Mouse (Mus musculus) lung, postnatal 25 days (tissue): Measurements from ENCODE around the gene Retnlg.
"Not testable (repeated sequence)": the region's sequence is repeated elsewhere in the genome, so short reads cannot be mapped to it uniquely, and the experiment has no call there.

ENCODE experiments used
- DNase-seq: peaks from one replicate; pipeline ENCODE4 v3.0.0; 2022; ENCODE audit warnings: low spot score

Gene Retnlg

DNA sequence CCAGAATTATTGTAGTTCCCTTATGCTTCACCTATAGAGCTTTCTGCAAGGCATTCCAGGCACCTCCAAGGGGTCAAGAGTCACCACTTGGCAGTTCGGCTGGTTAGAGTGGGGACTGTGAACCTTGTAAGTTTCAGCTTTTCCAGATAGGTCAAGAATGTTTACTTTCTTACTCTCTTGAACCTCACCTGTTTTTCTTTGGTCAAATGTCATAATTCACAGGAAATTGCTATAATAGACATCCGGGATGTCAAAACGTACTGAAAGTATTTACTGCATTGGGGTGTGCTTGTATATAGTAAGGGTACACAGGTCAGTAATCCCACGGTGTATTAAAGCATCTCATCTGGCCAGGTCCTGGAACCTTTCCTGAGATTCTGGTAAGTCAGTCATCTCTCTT lies at the start of gene Retnlg:
Gene Retnlg (plus strand): TSS at position 301 of the 400 bp plus-strand sequence.
- no peak for DNase-seq

DNA sequence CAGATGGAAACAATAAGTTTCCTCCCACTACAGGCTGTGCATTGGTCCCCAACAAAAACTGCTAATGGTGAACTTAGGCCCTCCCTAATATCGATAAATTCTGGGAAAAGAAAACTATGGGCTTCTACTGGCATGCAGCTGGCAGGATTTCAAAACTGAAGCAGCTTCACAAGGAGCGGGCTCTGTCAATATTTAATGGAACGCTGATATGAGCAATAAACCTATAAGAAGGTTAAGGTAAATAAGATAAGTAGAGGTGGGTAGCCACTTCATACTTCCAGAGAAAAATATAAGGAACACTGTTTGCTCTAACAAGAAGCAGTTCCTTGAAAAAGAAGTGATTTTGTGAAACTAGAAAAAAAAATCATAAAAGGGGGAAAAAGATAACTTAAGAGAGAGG lies 45.9 kb upstream of the Retnlg start:
- no peak for DNase-seq

DNA sequence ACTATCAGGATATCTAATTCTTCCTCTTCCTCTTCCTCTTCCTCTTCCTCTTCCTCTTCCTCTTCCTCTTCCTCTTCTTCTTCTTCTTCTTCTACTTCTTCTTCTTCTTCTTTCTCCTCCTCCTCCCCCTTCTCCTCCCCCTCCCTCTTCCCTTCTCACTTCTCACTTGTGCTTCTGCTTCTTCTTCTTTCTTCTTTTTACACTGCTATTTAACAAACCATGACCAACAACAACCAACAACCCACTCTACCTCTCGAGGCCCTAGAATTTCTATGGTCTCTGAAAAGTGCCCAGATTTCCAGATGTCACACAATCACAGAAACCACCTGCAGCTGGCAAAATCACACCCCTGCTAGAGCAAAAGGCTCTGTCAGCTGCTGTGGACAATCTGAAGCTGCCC lies 44.8 kb upstream of the Retnlg start:
- no peak for DNase-seq

DNA sequence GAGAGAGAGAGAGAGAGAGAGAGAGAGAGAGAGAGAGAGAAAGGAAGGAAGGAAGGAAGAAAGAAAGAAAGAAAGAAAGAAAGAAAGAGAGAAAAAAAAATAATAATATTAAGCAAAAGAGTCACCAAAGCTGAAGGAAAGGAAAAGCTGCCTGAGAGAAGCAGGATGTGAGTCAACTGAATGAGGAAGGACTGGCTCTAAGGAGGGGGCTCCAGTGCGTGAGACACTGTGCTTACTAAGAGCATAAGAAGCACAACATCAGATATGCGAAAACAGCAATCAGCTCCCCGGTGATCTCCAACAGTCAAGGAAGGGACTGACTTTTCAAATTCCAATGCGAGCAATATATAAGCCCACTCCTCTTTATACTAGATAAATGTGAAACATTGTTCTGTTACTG lies 43.4 kb upstream of the Retnlg start:
- no peak for DNase-seq

DNA sequence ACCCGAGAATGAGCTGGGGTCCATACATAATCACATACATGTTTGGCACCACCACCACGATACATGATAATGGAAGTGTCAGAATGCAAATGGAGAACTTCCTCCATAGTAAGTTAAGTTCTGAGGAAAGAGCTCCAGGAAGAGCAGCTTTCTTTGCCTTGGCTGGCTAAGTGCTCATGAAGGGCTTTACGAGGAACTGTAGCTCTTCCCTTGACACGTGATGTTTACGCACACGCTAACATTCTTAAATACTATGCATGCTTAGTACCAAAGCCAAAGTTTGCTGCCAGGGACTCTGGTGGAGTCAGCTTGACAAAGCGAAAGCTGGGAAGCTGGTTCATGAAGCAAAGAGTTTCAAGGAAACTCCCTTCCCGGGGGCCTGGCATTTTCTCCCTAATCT lies 40.4 kb upstream of the Retnlg start:
- DNase-seq: no peak

DNA sequence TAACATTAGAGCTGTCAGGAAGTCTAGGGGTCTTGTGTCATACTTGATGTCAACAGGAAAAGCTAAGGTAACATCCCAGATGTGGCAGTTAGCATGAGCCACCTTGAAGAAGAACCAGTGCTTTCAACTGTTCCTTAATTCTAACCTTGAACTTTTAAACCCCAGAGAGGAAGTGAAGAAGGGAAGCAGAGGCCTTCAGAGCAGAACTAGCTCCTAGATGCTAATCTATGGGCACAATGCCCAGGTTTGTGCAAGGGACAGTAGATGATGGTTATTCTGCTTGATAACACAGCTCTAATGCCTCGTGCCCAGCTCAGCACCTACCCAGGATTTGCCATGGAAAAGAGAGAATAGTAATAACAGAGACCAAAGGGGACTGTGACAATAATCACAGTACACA lies 38.8 kb upstream of the Retnlg start:
- DNase-seq: not testable (repeated sequence)

DNA sequence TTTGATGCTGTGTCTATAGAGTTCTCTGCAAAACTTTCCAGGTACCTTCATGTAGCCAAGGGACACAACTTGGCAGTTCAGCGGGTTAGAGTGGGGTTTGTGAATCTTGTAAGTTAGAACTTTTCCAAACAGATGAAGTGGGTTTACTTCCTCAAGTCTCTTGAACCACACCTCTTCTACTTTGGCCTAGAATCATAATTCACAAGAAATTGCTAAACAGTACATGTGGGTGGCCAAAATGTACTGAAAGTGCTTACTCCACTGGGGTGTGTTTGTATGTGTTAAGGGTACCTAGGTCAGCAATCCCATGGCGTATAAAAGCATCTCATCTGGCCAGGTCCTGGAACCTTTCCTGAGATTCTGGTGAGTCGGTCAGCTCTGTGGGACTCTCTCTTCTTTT lies 30.2 kb upstream of the Retnlg start, which contains the start of gene Retnla:
Gene Retnla (plus strand): TSS at position 286 of the 400 bp plus-strand sequence.
- DNase-seq: no peak

DNA sequence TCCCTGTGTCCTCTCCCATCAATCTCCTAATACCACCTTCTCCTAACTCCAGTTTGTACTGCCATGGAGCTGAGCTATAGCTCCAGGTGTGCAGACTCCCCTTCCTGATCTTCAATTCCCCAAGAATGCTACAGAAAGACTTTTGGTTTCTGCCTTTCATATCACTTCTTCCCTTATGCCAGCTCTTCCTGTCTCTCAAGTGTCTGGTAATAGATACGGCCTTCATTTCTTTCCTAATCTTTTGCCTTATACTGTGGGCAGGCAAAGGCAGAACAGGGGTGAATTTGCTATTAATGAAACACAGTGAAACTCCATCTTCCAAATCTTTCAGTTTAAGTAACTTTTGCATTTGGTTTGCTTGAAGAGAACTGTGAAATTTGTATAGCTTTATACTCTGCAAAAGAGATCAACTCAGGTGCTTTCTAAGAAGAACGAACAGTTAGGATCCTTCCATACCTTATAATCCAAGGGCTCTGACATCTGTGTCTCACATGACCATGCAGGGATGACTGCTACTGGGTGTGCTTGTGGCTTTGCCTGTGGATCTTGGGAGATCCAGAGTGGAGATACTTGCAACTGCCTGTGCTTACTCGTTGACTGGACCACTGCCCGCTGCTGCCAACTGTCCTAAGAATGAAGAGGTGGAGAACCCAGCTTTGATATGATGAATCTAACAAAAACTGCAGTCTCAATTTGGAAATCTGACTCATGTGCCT lies 28.6 kb upstream of the Retnlg start:
- no peak for DNase-seq

DNA sequence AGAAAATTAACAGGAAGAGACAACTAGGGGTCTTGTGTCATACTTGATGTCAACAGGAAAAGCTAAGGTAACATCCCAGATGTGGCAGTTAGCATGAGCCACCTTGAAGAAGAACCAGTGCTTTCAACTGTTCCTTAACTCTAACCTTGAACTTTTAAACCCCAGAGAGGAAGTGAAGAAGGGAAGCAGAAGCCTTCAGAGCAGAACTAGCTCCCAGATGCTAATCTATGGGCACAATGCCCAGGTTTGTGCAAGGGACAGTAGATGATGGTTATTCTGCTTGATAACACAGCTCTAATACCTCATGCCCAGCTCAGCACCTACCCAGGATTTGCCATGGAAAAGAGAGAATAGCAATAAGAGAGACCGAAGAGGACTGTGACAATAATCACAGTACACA lies 7.4 kb upstream of the Retnlg start:
- not testable (repeated sequence) for DNase-seq

DNA sequence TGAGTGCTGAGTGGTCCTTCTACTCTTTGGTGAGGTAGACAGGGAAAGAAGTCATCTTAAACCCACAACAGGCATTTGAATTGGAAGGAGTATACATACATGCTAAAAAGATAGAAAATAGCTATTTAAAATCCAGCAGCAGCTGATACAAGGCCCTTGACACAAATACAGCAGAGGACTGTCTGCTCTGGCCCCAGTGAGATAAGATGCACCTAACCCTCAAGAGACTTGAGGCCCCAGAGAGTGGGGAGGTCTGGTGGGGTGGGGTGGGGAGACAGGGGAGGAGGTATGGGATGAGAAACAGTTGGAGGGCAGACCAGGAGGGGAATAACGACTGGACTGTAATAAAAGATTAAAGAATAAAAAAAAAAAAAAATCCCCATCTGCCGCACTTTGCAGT lies 4.7 kb upstream of the Retnlg start:
- DNase-seq: no peak

DNA sequence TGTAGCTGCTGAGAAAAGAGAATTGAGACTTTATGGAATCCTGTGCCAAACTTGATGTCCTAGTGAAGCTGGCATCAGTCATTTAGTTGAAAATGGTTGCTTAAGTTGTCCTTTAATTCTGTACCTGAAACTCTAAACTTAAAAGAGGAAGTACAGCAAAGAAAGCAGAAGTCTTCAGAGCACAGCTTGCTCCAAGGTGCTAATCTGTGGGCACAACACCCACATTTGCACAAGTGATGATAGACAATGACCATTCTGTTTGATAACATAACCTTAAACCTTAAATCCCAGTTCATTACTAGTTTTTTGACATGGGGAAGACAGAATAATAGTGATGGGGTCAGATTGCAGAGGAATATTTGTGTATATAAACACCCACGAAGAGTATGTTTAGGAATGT lies 3.8 kb upstream of the Retnlg start:
- no peak for DNase-seq

DNA sequence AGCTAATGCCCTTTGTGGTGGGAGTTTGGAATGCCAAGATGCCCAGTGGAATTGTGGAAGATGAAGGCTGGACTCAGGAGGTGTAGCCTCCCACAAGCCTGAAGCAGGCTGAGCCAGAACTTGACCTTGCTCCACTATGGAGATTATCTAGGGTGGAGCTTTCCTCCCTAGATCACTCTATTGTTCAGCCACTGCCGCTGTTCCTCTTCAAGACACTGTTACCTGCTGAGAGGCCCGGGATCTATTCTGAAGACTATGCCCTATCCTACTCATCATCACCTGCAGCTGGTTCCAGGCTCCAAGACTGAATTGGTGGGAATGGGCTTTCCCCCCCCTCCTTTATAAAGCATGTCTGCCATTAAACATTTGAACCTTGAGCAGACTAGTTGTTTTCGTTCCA lies 2.8 kb upstream of the Retnlg start:
- no peak for DNase-seq

DNA sequence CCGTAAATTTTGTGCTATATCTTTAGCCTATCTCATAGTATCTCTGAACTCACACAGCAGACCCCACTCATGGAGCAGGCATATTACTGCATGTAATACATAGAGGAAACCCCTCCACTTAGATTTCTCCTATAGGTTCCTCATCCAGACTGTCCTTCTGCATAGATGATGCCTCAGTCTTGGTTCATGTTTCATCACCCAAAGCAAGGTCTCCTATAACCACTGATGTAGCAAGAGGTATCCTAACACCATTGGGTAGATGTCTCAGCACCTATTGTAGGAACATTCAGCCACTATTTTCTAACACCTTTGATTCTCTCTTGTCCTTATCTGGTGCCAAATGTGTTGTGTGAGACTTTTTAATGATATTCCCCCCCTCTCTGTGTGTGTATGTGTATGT lies 667 bp upstream of the Retnlg start:
- DNase-seq: no peak

DNA sequence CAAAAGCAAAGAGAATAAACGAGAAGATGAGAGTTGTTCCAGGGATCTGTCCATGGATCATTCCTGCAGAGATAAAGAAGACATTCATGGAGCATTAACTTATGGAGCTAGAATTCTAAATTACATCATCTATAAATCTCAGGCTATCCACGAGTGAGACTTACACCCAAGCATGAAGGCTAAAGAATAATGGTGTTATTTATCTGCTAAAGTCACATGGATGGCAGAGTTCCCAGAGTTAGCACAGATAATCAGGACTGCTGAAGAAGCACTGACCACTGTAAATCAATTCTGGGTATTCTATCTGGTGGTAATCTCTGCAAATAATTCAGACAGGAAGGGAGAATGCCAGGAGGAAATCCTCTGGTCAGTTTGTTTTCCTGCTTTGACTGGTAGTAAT lies 18.3 kb downstream of the Retnlg start:
- DNase-seq: no peak

DNA sequence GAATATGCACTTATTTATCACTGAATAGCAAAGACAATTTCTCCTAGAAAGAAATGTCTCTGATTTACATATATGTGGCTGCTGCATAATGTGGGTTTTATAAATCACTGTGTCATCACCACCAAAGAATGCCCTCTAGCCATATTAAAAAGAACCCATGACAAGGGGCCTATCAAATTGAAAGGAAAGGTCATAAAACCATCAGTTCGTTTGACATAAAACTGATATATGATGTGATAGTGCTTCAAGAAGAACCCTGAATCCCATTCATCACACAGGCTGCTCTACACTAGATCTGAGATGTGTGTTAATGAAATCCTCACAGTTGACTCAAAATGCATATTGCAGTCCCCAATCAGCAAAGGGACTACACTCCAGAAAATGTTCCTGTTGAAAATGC lies 27.4 kb downstream of the Retnlg start:
- DNase-seq: no peak

DNA sequence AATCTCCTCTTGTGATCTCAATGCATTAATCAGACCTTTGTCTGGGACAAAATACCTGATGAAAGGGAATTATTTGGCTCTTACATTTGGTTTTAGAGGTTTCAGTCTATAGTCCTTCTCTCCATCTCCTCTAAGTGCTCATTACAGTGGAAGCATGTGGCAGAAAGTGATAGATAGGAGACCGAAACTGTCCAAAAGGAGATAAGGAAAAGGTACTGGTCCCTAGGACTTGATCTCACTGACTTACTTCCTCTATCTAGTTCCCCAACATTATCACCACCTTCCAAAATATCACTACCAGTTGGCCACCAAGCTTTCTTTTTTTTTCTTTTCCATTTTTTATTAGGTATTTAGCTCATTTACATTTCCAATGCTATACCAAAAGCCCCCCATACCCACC lies 38.8 kb downstream of the Retnlg start:
- no peak for DNase-seq

DNA sequence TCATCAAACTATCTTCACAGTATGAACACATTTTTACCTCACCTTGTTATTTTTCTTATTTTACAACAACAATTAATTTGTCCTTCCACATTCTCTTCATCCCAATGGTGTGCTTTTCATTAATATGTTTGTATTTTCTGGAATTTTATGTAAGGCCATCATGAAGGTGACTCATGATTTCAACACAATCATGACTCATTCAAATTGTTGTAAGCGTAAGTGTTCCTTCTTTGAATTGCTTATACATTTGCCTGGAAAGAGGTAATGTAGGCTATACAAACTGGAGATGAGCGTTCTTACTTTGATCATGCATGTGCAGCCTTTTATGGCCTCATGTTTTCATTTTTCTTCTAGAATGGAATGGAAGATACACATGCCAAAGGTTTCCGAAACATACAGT lies 40.8 kb downstream of the Retnlg start:
- no peak for DNase-seq

DNA sequence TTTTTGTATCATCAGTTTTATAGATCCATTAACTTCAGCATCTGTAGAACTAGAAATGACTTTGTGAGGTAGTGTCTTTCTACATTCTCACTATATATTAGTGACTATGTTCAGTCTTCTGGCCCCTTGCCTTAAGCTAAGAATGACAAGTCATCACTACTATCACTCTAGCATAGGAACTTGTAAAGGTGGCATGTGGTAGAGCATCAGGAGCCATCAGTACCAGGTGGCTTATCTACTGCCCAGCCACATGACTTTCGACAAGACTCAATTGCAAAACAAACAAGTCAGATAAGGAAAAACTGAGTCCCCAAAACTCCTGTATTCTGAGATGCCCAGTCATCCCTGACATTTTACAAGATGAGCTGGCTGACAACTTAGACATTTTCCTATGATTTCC lies 51.3 kb downstream of the Retnlg start:
- DNase-seq: no peak
